Mouse (Mus musculus) CD8-positive naive resting alpha-beta T cell, adult 57 days (primary cell): Measurements from ENCODE around the gene Ces1h. TPM values are rescaled to one million over a fixed set of nuclear protein-coding genes. Genes with fewer than 3 reads are reported as not detected.

Experiments
- total RNA-seq: library from RNA; stranded (reverse); gene quantifications from one replicate; pipeline ENCODE4 v1.2.4, GENCODE M21; 2023

Gene Ces1h
- total RNA-seq, result not detected

GRCm38 (mm10) chr8:93379625-93380024 is at the start of gene Ces1h:
TSS of gene Ces1h (minus strand) at chr8:93379725.

DNA sequence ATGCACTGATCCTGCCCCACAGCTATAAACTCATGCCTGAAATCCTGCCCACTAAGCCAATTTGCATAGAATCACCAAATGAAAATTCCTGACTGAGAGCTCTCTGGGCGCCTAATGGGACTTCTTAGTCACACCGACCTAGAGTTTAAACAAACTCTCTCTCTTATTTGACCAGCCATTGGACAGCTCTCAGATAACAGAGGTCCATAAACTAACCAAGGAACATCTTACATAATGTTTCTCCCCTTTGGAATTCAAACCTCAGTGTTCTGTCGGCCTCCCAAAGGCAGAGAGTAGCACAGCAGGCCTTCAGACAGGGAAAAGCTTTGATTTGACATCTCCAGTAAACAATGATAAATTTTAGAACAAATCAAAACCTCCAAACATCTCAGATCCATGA is 42.3 kb downstream of the Ces1h start, which contains the start of gene Ces1g:
Gene Ces1g (minus strand): TSS at position 102 of the 400 bp plus-strand sequence.

Other genes starting within 250 kb of the Ces1h start
- not detected for gene Ces1c, start 248.4 kb downstream of the Ces1h start, total RNA-seq
- not detected for gene Ces1d, start 181.9 kb downstream of the Ces1h start, total RNA-seq
- gene Ces1e, start 150.1 kb downstream of the Ces1h start, total RNA-seq, result not detected
- gene Ces1f, start 100.0 kb downstream of the Ces1h start, total RNA-seq, result not detected
- gene Ces1g, start 42.4 kb downstream of the Ces1h start, total RNA-seq, result not detected
- gene Ces5a, start 156.1 kb upstream of the Ces1h start, total RNA-seq, result not detected